Mouse (Mus musculus): ENCODE data around the gene Map4. TPM values are rescaled to one million over a fixed set of nuclear protein-coding genes. Genes with fewer than 3 reads are reported as not detected.

Map4 gene
- polyA plus RNA-seq, 1 experiment from 2014 or later: 9.0 TPM

DNA sequence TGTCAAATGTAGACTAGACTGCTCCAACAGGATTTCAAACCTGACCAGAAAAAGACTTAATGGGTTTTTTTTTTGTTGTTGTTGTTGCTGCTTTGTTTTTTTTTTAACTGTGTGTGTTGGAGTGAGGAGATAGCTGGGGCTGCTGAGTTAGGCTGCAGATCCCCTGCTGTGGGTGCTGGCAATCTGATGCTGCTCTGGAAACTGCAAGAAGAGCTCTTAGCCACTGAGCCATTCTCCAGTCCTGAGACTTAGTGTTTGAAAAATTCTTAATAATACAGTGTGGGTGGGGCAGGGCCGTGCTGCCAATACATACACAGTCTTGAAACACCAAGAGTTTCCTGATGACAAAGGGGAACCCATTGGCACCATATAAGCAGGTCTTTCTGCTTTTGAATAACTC, 70.7 kb downstream of the Map4 start:
- H3K27ac ChIP-seq: no peak overlapping the region
- DNase-seq (no peak), ATAC-seq (ENCODE audit: low read depth) (no peak)
- no peaks in the 10 kb centered on the region for H3K36me3 ChIP-seq
- WGBS (ENCODE audit: insufficient replicate concordance): 57% methylated on average over 1 of the region's 1 CpGs
- no peak overlapping the region for H3K9ac ChIP-seq
- H3K4me3 ChIP-seq (replicated peaks): no peak overlapping the region
- no peaks in the 10 kb centered on the region for H3K4me1 ChIP-seq (replicated peaks)
- H3K27me3 ChIP-seq: no peaks in the 10 kb centered on the region
- no peaks in the 10 kb centered on the region for H3K9me3 ChIP-seq (replicated peaks)
- no peak overlapping the region for H3K4me2 ChIP-seq

DNA sequence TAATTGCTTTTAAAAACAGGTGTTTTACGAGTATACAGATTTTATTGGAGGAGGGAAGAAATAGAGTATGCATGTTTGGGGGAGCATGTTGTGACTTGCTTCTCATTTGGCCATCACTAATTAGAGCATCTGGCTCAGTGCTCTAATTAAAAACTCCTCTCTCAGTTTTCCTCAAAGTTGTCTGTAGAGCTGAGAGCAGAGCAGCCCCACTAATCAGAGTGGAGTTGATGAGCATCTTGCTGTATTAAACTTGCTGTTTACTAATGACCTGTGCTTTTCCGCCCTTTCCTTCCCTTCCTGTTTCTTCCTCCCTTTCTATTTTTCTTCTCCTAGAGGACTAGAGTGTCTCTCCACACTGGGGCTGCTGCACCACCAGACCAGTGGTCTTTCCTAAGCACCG, 71.2 kb downstream of the Map4 start:
- Histone ChIP-seq H3K36me3 (no peaks in the 10 kb centered on the region), H3K4me2 (no peak overlapping the region), H3K4me3 (replicated peaks) (no peak overlapping the region), H3K9me3 (replicated peaks) (no peaks in the 10 kb centered on the region), H3K27ac (no peak overlapping the region), H3K27me3 (no peaks in the 10 kb centered on the region), H3K4me1 (replicated peaks) (no peaks in the 10 kb centered on the region), H3K9ac (no peak overlapping the region)
- DNase-seq (no peak), ATAC-seq (ENCODE audit: low read depth) (no peak)
- WGBS (ENCODE audit: insufficient replicate concordance): 75% methylated on average over 3 of the region's 3 CpGs

DNA sequence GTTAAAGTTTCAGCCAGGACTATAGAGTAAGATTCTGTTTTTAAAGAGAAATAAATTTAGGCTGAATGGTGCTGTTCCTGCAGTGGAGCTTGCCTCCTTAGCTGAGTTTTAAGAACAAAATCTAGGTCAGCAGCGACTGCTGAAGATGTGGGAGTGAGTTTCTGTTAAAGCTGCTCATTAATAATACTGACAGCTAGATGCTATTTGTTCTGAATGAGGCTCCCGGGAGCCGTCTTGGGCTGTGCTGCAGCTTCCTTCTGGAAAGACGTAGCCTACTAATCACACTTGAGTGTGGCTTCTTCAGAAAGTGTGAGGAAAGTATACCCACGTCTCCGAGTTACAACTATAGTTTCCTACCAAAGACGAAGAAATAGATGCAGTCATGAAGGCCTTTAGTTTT, 88.0 kb downstream of the Map4 start:
- H3K4me1 ChIP-seq (replicated peaks): no peaks in the 10 kb centered on the region
- ATAC-seq (ENCODE audit: low read depth) (no peak), DNase-seq (no peak)
- no peak overlapping the region for H3K27ac ChIP-seq
- no peaks in the 10 kb centered on the region for H3K9me3 ChIP-seq (replicated peaks)
- no peaks in the 10 kb centered on the region for H3K36me3 ChIP-seq
- H3K9ac ChIP-seq: no peak overlapping the region
- no peak overlapping the region for H3K4me2 ChIP-seq
- no peaks in the 10 kb centered on the region for H3K27me3 ChIP-seq
- H3K4me3 ChIP-seq (replicated peaks): no peak overlapping the region
- 66% methylated on average over 7 of the region's 7 CpGs for WGBS (ENCODE audit: insufficient replicate concordance)

DNA sequence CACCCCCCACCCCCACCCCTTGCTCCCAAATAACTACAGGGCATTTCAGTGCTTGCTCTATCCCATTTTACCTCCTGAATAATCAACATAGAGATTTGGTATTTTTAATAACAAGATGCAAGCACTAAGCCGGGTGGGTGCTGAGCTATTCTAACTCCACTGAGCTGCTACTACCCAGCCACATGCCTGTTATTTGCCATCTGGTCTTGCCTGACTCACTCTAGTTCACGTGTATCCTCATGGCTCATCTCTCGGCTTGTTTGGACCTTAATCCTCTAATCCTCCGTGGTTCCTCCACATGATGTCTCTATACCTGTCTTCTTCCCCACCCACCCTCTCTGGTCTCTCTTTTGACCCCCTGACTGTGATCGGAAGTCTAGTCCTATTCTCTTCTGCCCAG, 89.1 kb downstream of the Map4 start:
- no peak overlapping the region for H3K27ac ChIP-seq
- no peaks in the 10 kb centered on the region for H3K36me3 ChIP-seq
- DNase-seq (no peak), ATAC-seq (ENCODE audit: low read depth) (no peak)
- H3K4me3 ChIP-seq (replicated peaks): no peak overlapping the region
- no peaks in the 10 kb centered on the region for H3K4me1 ChIP-seq (replicated peaks)
- H3K9ac ChIP-seq: no peak overlapping the region
- H3K27me3 ChIP-seq: no peaks in the 10 kb centered on the region
- no peaks in the 10 kb centered on the region for H3K9me3 ChIP-seq (replicated peaks)
- 65% methylated on average over 5 of the region's 5 CpGs for WGBS (ENCODE audit: insufficient replicate concordance)
- H3K4me2 ChIP-seq: no peak overlapping the region

DNA sequence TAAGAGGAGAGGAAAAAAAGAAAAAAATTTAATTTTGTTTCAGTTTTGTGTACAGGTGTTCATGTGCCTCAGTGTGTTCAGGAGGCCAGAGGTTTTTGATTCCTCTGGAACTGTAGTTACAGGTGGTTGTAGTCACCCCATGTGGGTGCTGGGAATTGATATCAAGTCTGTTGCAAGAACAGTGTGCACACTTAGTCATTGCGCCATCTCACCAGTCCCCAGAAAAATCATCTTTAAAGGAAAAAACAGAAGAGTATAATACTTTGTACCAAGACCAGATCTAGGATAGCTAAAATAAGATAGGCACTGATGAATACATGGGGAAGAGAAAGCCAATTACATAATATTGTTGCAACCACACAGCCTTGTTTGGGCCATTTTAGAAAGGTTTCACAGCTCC, 90.2 kb downstream of the Map4 start:
- H3K4me2 ChIP-seq: no peak overlapping the region
- WGBS (ENCODE audit: insufficient replicate concordance): 81% methylated on average over 1 of the region's 1 CpGs
- no peaks in the 10 kb centered on the region for H3K9me3 ChIP-seq (replicated peaks)
- no peaks in the 10 kb centered on the region for H3K27me3 ChIP-seq
- H3K4me3 ChIP-seq (replicated peaks): no peak overlapping the region
- no peaks in the 10 kb centered on the region for H3K36me3 ChIP-seq
- no peak overlapping the region for H3K9ac ChIP-seq
- H3K4me1 ChIP-seq (replicated peaks): no peaks in the 10 kb centered on the region
- H3K27ac ChIP-seq: no peak overlapping the region
- DNase-seq (no peak), ATAC-seq (ENCODE audit: low read depth) (no peak)

DNA sequence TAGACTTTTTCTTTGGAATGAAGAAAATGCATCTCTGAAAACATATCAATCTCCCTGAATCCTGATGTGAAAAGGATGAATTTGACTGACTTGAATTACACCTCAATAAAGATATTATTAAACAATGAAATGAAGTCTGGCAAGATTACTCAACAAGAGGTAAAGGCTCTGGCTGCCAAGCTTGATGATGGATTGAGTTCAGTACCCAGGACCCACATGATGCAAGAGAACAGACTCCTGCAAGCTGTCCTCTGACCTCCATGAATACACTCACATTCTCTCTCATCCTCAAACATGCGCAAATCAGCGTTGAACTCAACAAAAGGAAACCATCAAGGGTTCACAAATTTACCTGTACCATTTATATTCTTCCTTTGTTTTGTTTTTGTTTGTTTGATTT, 90.9 kb downstream of the Map4 start:
- Histone ChIP-seq H3K4me3 (replicated peaks) (no peak overlapping the region), H3K9ac (no peak overlapping the region), H3K9me3 (replicated peaks) (no peaks in the 10 kb centered on the region), H3K4me2 (no peak overlapping the region), H3K27ac (no peak overlapping the region), H3K27me3 (no peaks in the 10 kb centered on the region), H3K4me1 (replicated peaks) (no peaks in the 10 kb centered on the region), H3K36me3 (no peaks in the 10 kb centered on the region)
- WGBS (ENCODE audit: insufficient replicate concordance): 84% methylated on average over 2 of the region's 2 CpGs
- ATAC-seq (ENCODE audit: low read depth) (no peak), DNase-seq (no peak)

DNA sequence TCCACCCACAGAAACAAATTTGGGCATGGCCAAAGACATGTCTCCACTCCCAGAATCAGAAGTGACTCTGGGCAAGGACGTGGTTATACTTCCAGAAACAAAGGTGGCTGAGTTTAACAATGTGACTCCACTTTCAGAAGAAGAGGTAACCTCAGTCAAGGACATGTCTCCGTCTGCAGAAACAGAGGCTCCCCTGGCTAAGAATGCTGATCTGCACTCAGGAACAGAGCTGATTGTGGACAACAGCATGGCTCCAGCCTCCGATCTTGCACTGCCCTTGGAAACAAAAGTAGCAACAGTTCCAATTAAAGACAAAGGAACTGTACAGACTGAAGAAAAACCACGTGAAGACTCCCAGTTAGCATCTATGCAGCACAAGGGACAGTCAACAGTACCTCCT, 103.8 kb downstream of the Map4 start:
- H3K4me1 ChIP-seq (replicated peaks): peaks cover 5% of the 10 kb centered on the region
- no peaks in the 10 kb centered on the region for H3K27me3 ChIP-seq
- H3K9ac ChIP-seq: no peak overlapping the region
- no peaks in the 10 kb centered on the region for H3K9me3 ChIP-seq (replicated peaks)
- H3K4me2 ChIP-seq: no peak overlapping the region
- no peak overlapping the region for H3K4me3 ChIP-seq (replicated peaks)
- H3K27ac ChIP-seq: no peak overlapping the region
- DNase-seq: no peak
- 66% methylated on average over 4 of the region's 4 CpGs for WGBS (ENCODE audit: insufficient replicate concordance)
- peaks cover 19% of the 10 kb centered on the region; the same call in 1 of the 2 replicates for H3K36me3 ChIP-seq
- ATAC-seq (ENCODE audit: low read depth): no peak

DNA sequence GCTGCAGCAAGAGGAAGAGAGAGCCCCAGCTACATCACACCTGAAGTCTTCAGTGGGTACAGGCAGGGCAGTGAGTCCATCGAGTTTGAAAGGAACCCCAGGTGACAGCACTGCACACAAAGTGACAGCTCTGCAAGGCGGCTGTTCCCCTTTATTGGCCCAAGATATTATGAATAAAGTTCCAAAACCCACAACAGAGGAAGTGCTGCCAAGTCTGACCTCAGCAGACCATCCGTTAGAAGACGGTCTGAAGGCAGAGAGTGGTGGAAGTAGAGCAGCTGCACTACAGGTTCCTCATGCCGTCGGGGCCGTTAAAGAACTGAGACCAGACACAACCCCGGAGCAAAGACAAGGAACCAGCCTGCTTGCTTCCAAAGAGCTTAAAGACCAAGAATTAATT, 106.6 kb downstream of the Map4 start:
- no peaks in the 10 kb centered on the region for H3K27me3 ChIP-seq
- peaks cover 5% of the 10 kb centered on the region for H3K4me1 ChIP-seq (replicated peaks)
- DNase-seq (peak; percentile 3), ATAC-seq (ENCODE audit: low read depth) (no peak)
- H3K9ac ChIP-seq: no peak overlapping the region
- H3K36me3 ChIP-seq: peaks cover 19% of the 10 kb centered on the region; the same call in 1 of the 2 replicates
- H3K27ac ChIP-seq: no peak overlapping the region
- WGBS (ENCODE audit: insufficient replicate concordance): 25% methylated on average over 8 of the region's 8 CpGs
- H3K4me2 ChIP-seq: no peak overlapping the region
- H3K9me3 ChIP-seq (replicated peaks): no peaks in the 10 kb centered on the region
- H3K4me3 ChIP-seq (replicated peaks): no peak overlapping the region

DNA sequence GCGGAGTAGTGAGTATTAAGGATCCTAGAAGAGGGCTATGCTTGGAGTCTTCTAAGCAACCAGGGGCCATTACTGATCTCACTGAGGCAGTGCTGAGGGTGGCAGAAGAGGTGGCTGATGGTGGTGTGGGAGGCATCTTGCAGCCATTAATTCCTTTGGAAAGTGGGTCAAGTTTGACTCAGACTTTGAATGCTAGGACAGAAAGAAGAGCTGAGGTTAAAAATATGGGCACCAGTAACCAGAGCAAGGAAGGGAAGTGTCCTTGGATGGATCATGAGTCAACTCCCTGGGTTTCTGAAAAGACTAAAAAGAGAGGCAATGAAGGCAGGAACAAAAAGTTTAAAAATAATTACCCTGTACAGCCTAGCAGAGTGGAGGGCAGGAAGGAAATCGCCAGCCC, 107.2 kb downstream of the Map4 start:
- ATAC-seq (ENCODE audit: low read depth): no peak

DNA sequence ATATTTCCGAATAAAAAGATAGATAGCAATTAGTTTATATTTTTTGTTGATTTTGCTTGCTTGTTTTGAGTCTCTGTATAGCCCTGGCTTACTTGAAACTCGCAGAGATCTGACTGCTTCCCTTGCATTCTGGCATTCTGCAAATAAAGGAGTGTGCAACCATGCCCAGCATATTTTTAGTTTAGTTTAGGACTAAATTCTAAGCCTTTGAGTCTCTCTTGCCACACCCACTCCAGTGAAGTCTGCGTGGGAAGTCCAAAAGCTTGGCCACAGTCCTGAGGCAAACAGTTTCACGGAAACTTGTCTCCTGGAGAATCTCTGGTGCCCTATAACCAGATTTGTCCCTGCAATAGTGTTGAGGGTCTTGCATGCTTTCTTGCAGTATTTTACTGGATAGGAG, 113.1 kb downstream of the Map4 start:
- Histone ChIP-seq H3K9me3 (replicated peaks) (no peaks in the 10 kb centered on the region), H3K4me1 (replicated peaks) (no peaks in the 10 kb centered on the region), H3K27ac (no peak overlapping the region), H3K4me3 (replicated peaks) (no peak overlapping the region), H3K4me2 (no peak overlapping the region), H3K27me3 (no peaks in the 10 kb centered on the region), H3K36me3 (no peaks in the 10 kb centered on the region), H3K9ac (no peak overlapping the region)
- ATAC-seq (ENCODE audit: low read depth) (no peak), DNase-seq (no peak)
- 75% methylated on average over 4 of the region's 4 CpGs for WGBS (ENCODE audit: insufficient replicate concordance)

More for the DNA sequence above, 107.2 kb downstream of the Map4 start:
- no peak overlapping the region for H3K9ac ChIP-seq
- H3K27ac ChIP-seq: no peak overlapping the region
- no peak for DNase-seq
- H3K36me3 ChIP-seq: peaks cover 19% of the 10 kb centered on the region; the same call in 1 of the 2 replicates
- no peaks in the 10 kb centered on the region for H3K27me3 ChIP-seq
- H3K4me1 ChIP-seq (replicated peaks): peaks cover 5% of the 10 kb centered on the region
- WGBS (ENCODE audit: insufficient replicate concordance): 68% methylated on average over 2 of the region's 2 CpGs
- H3K4me2 ChIP-seq: no peak overlapping the region
- no peaks in the 10 kb centered on the region for H3K9me3 ChIP-seq (replicated peaks)
- H3K4me3 ChIP-seq (replicated peaks): no peak overlapping the region

DNA sequence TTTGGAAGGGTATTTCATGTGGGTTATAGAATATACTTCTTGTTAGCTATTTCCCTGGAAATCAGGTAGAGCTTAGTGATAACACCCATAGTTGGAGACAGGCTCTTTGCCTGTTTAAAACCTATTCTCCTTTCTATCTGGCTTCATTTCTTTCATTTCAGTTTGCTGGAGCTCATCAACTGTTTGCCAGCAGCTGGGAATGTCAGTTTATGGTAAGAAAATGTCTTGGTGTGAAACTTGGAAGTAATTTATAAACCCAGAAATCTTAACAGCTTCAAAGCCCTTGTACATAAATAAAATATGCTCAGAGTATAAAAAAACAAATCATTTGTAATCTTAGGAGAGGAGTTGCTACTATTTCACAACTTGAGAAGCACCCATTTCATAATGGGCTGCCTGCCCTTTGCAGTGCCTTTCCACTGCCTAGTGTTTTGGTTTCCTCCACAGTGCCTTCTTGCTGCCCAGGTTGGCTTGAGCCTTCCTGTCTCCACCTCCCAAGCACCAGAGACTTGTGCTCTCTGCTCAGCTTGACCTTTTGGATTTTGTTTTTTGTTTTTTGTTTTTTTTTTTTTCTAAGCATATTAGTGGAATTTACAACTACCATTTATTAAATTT, 114.6 kb downstream of the Map4 start:
- no peak for DNase-seq
- ATAC-seq (ENCODE audit: low read depth): no peak

DNA sequence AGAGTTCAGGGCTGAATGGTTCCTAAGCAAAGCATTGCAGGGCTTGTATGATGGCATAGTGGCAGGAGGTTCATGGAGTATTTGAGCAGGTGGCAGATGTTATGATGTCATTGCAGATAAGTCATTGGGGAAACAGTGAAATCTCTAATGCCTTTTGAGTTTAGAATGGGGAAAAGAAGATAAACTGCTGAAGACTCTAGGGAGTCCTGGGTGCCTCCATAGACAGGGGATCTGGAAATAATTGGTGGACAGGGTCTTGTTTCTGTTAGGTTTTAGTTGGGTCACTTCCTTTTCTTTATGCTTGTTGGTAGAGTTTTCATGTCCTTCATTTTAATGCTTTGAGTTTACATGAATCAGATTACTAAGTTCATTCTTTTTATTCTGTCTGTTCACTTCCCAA, 116.0 kb downstream of the Map4 start:
- no peak for ATAC-seq (ENCODE audit: low read depth)
- Histone ChIP-seq H3K4me2 (no peak overlapping the region), H3K27me3 (no peaks in the 10 kb centered on the region)

More for the DNA sequence above, 114.6 kb downstream of the Map4 start:
- no peaks in the 10 kb centered on the region for H3K9me3 ChIP-seq (replicated peaks)
- no peaks in the 10 kb centered on the region for H3K4me1 ChIP-seq (replicated peaks)
- no peaks in the 10 kb centered on the region for H3K27me3 ChIP-seq
- H3K36me3 ChIP-seq: no peaks in the 10 kb centered on the region
- no peak overlapping the region for H3K9ac ChIP-seq
- H3K4me3 ChIP-seq (replicated peaks): no peak overlapping the region
- H3K4me2 ChIP-seq: no peak overlapping the region
- no peak overlapping the region for H3K27ac ChIP-seq

More for the DNA sequence above, 116.0 kb downstream of the Map4 start:
- no peaks in the 10 kb centered on the region for H3K4me1 ChIP-seq (replicated peaks)
- H3K36me3 ChIP-seq: no peaks in the 10 kb centered on the region
- no peak overlapping the region for H3K4me3 ChIP-seq (replicated peaks)
- no peaks in the 10 kb centered on the region for H3K9me3 ChIP-seq (replicated peaks)
- no peak overlapping the region for H3K9ac ChIP-seq
- DNase-seq: no peak
- H3K27ac ChIP-seq: no peak overlapping the region

Measured in liver, embryonic 13.5 days (tissue).